Mouse (Mus musculus): ENCODE data around the gene Gm20431.

GRCm38 (mm10) chr2:167651622-167652021, 9.7 kb downstream of the Gm20431 start:
- TF ChIP-seq GATA1 (IDR thresholded peaks at IDR 0.05; ENCODE audit: borderline replicate concordance, low read length) (no peak), FLI1 (IDR thresholded peaks at IDR 0.05; ENCODE audit: low read length) (no peak)
